Mouse (Mus musculus): ENCODE measurements at regions not wholly inside any gene's neighbourhood (a gene's known extent, or its start where the extent isn't known, plus 50 kb on each side); places are given as distances from the start of the nearest gene placed in this dataset.
"Not testable (repeated sequence)": the region's sequence is repeated elsewhere in the genome, so short reads cannot be mapped to it uniquely, and the experiment has no call there.

DNA sequence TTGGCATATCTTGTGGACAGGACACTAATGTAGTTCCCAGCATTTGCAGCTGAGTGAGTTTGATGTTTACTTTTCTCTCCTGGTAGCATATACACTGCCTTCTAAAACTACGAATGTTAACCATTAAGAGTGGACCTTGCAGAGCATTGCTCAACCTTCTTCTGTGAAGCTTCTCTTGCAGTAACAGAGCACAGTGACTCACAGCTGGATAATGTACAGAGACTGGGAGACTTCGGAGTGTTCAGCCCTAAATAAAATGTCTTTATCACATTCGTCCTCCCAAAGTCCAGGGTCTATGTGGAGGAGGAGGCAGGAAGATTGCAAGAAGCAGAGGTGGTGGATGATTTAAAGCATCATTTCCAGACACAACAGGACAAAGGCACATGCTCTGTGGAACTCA is 407.6 kb upstream of the Dab2 start:
- no peaks in the 10 kb centered on the region for H3K36me3 ChIP-seq (ENCODE audit: control insufficient read depth, insufficient read depth, low read length)
- no peak overlapping the region for H3K27ac ChIP-seq (ENCODE audit: insufficient read depth, low read depth, low read length)
- no peaks in the 10 kb centered on the region for H3K27me3 ChIP-seq (replicated peaks; ENCODE audit: control insufficient read depth, insufficient read depth, low read length)
- H3K4me3 ChIP-seq (ENCODE audit: insufficient read depth, low read depth, low read length): no peak overlapping the region
- DNase-seq: no peak
- 51% methylated on average over 3 of the region's 3 CpGs for WGBS
- H3K4me1 ChIP-seq (ENCODE audit: control insufficient read depth, insufficient read depth, low read length): no peaks in the 10 kb centered on the region
- TF ChIP-seq CTCF (conservative IDR thresholded peaks at IDR 0.05; ENCODE audit: insufficient read depth, insufficient read length, low read depth, low read length) (no peak), POLR2A (IDR thresholded peaks at IDR 0.05; ENCODE audit: low read depth, low read length) (no peak)

DNA sequence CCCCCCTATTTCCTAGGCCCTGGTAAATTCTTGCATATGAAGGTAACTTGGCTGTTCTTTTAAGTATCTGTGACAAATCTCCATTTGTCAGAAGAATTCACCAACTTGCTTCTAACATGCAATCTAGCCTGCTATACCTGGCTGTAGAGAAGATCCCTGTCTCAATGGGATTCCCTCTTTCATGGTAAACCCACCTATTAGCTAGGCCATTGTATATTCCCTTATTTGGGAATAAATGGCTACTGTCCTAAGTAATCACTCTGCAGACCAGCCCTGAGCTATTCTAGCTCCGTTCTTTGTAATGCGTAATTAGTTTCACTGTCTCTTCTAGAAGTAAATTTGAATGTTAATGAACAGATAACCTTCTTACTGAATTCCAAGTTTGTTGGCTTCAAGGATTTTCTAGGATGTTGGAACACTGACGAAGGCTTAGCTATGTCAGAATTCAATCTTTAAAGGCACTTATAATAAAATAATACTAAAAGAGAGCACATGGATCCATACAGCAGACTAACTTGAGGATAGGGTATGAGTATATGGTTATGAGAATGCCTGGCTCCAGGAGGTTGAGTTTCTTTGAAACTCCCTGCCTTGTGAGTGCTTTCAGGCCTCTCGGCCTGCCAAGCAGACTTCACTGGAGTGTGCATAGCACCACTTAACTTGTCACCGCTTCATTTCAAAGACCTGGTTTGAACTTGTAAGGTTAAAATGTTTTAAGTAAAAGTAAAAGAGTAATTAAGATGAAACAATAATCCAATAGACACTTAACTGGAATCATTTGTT is 403.7 kb upstream of the Dab2 start:
- 87% methylated on average over 5 of the region's 5 CpGs for WGBS

DNA sequence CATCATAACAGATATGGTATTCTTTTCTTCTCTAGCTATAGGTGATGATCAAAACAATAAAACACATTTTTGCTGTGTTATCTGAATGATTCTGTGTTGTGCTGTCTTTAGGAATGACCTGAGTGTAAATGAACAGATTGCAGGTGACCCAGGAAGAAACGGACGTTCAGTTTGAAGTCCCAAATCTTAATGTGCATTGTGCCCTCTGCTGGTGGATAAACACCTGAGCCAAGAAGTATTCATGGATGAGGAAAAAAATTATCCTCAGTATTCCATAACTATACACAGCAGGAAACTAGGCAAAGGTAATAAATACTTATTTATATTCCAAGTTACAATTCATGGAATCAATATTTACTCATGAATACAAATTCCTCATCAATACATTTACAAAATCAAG is 384.3 kb upstream of the Dab2 start:
- H3K36me3 ChIP-seq (ENCODE audit: control insufficient read depth, insufficient read depth, low read length): no peaks in the 10 kb centered on the region
- no peaks in the 10 kb centered on the region for H3K4me1 ChIP-seq (ENCODE audit: control insufficient read depth, insufficient read depth, low read length)
- H3K4me3 ChIP-seq (ENCODE audit: insufficient read depth, low read depth, low read length): no peak overlapping the region
- TF ChIP-seq CTCF (conservative IDR thresholded peaks at IDR 0.05; ENCODE audit: insufficient read depth, insufficient read length, low read depth, low read length) (0 out of 2 replicates have a peak, but pooled peaks have one; percentile 8), POLR2A (IDR thresholded peaks at IDR 0.05; ENCODE audit: low read depth, low read length) (no peak)
- WGBS: 1% methylated on average over 2 of the region's 2 CpGs
- H3K27me3 ChIP-seq (replicated peaks; ENCODE audit: control insufficient read depth, insufficient read depth, low read length): no peaks in the 10 kb centered on the region
- H3K27ac ChIP-seq (ENCODE audit: insufficient read depth, low read depth, low read length): no peak overlapping the region
- peak; percentile 56 for DNase-seq

More for the DNA sequence above, 403.7 kb upstream of the Dab2 start:
- not testable (repeated sequence) for DNase-seq; H3K36me3 ChIP-seq (ENCODE audit: control insufficient read depth, insufficient read depth, low read length); H3K27ac ChIP-seq (ENCODE audit: insufficient read depth, low read depth, low read length); H3K4me3 ChIP-seq (ENCODE audit: insufficient read depth, low read depth, low read length); H3K4me1 ChIP-seq (ENCODE audit: control insufficient read depth, insufficient read depth, low read length); H3K27me3 ChIP-seq (replicated peaks; ENCODE audit: control insufficient read depth, insufficient read depth, low read length)

DNA sequence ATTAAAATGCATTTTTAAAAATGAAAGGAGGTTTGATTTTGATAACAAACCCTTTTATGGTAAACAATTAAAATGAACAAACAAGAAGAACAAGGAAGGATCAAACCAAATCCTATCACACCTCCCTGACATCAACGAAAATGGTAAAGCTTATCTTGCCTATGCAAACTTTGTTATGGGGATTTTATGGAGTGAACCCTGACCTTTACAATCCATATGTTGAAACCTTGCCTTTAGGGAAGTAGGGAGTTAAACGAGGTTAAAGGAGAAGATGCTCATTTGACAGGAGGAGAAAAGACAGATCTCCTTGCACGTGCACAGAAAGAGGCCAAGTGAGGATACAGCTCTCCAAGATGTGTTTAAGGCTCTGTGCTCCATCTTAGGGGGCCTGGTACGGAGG is 379.5 kb upstream of the Dab2 start:
- TF ChIP-seq CTCF (conservative IDR thresholded peaks at IDR 0.05; ENCODE audit: insufficient read depth, insufficient read length, low read depth, low read length): no peak
- no peak for TF ChIP-seq POLR2A (IDR thresholded peaks at IDR 0.05; ENCODE audit: low read depth, low read length)
- no peak overlapping the region for H3K4me3 ChIP-seq (ENCODE audit: insufficient read depth, low read depth, low read length)
- no peaks in the 10 kb centered on the region for H3K27me3 ChIP-seq (replicated peaks; ENCODE audit: control insufficient read depth, insufficient read depth, low read length)
- no peaks in the 10 kb centered on the region for H3K4me1 ChIP-seq (ENCODE audit: control insufficient read depth, insufficient read depth, low read length)
- H3K27ac ChIP-seq (ENCODE audit: insufficient read depth, low read depth, low read length): no peak overlapping the region
- H3K36me3 ChIP-seq (ENCODE audit: control insufficient read depth, insufficient read depth, low read length): no peaks in the 10 kb centered on the region
- no peak for DNase-seq
- 58% methylated on average over 4 of the region's 4 CpGs for WGBS

DNA sequence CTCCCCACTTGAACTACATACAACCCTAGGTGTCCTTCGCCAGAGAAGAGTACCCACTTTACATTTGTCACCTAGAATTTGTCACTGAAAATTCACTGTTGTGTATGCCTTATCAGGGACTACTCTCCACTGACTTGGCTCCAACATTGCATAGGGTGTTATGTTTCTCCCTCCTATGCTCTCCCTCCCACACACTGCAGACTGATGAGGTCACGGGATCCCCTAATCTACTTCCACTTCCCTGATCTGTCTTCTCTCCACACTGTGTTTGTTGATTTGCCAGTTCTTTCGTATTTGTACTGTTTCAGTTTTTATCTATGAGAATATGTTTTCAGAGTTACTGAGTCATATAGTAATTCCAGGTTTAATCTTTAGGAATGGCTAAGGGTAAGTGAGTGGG is 371.8 kb upstream of the Dab2 start:
- 59% methylated on average over 3 of the region's 3 CpGs for WGBS
- Histone ChIP-seq H3K27me3 (replicated peaks; ENCODE audit: control insufficient read depth, insufficient read depth, low read length) (no peaks in the 10 kb centered on the region), H3K36me3 (ENCODE audit: control insufficient read depth, insufficient read depth, low read length) (no peaks in the 10 kb centered on the region), H3K4me3 (ENCODE audit: insufficient read depth, low read depth, low read length) (no peak overlapping the region), H3K27ac (ENCODE audit: insufficient read depth, low read depth, low read length) (no peak overlapping the region), H3K4me1 (ENCODE audit: control insufficient read depth, insufficient read depth, low read length) (no peaks in the 10 kb centered on the region)
- no peak for DNase-seq
- TF ChIP-seq POLR2A (IDR thresholded peaks at IDR 0.05; ENCODE audit: low read depth, low read length) (no peak), CTCF (conservative IDR thresholded peaks at IDR 0.05; ENCODE audit: insufficient read depth, insufficient read length, low read depth, low read length) (no peak)

DNA sequence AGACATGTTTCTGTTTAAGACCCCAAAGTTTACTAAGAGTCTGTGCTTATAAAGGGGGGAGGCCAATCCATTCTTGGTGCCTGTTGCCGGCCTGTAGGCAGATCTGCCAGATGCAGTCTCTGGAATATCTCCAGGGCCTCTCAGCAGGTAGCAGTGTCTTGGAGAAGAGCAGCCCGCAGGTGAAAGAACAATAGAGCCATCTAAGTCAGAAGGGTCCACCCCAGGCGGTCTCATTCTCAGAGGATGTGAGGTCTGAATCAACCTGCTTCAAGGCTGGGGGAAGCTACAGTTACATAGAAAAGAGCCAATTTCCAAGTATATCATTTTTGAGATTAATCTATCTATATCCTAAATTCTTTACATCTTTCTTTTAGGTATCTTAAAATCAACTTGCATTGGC is 366.0 kb upstream of the Dab2 start:
- Histone ChIP-seq H3K4me3 (ENCODE audit: insufficient read depth, low read depth, low read length) (no peak overlapping the region), H3K4me1 (ENCODE audit: control insufficient read depth, insufficient read depth, low read length) (no peaks in the 10 kb centered on the region), H3K27ac (ENCODE audit: insufficient read depth, low read depth, low read length) (no peak overlapping the region), H3K27me3 (replicated peaks; ENCODE audit: control insufficient read depth, insufficient read depth, low read length) (no peaks in the 10 kb centered on the region), H3K36me3 (ENCODE audit: control insufficient read depth, insufficient read depth, low read length) (no peaks in the 10 kb centered on the region)
- 78% methylated on average over 3 of the region's 3 CpGs for WGBS
- TF ChIP-seq POLR2A (IDR thresholded peaks at IDR 0.05; ENCODE audit: low read depth, low read length) (no peak), CTCF (conservative IDR thresholded peaks at IDR 0.05; ENCODE audit: insufficient read depth, insufficient read length, low read depth, low read length) (no peak)
- no peak for DNase-seq

DNA sequence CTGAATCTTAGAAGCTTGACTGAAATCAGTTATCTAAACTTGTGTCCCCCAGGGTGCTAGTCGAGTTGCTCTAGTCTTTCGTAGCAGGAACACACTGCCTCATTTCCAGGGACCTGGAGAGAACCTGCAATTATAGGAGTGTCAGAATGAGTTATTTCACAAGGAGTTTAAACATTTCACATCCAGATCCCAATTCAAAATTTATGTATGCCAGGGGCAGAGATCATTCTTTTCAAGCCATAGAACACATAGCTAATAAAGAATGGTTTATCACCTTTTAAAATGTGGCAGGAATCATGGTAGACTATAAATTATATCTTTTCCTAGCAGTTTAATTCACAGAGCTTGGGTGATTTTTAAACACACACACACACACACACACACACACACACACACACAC is 358.6 kb upstream of the Dab2 start:
- no peak for DNase-seq
- 38% methylated on average over 2 of the region's 2 CpGs for whole genome bisulfite sequencing
- TF ChIP-seq CTCF (conservative IDR thresholded peaks at IDR 0.05; ENCODE audit: insufficient read depth, insufficient read length, low read depth, low read length) (no peak), POLR2A (IDR thresholded peaks at IDR 0.05; ENCODE audit: low read depth, low read length) (no peak)
- Histone ChIP-seq H3K27me3 (replicated peaks; ENCODE audit: control insufficient read depth, insufficient read depth, low read length) (no peaks in the 10 kb centered on the region), H3K4me3 (ENCODE audit: insufficient read depth, low read depth, low read length) (no peak overlapping the region), H3K4me1 (ENCODE audit: control insufficient read depth, insufficient read depth, low read length) (no peaks in the 10 kb centered on the region), H3K36me3 (ENCODE audit: control insufficient read depth, insufficient read depth, low read length) (no peaks in the 10 kb centered on the region), H3K27ac (ENCODE audit: insufficient read depth, low read depth, low read length) (no peak overlapping the region)

All from kidney, adult 2 months (tissue).